Mouse (Mus musculus) small intestine, adult 2 months (tissue): ENCODE measurements around the gene Fam163a.

Experiments used
- CTCF ChIP-seq: fragments of 200-500 bp; IDR thresholded peaks from 2 replicates; pipeline ENCODE4 v1.5.1; 2012; ENCODE audit warnings: low read depth, mild to moderate bottlenecking, control low read depth, inconsistent platforms, low read length, moderate library complexity, mixed read lengths; ENCODE audit not compliant: insufficient replicate concordance, insufficient read length; ENCODE audit errors: extremely low read depth
- POLR2A ChIP-seq: fragments of 200-500 bp; IDR thresholded peaks from 2 replicates; pipeline ENCODE4 v1.6.1; 2012; ENCODE audit warnings: low read depth, mild to moderate bottlenecking, control low read depth, inconsistent platforms, low read length, moderate library complexity

DNA sequence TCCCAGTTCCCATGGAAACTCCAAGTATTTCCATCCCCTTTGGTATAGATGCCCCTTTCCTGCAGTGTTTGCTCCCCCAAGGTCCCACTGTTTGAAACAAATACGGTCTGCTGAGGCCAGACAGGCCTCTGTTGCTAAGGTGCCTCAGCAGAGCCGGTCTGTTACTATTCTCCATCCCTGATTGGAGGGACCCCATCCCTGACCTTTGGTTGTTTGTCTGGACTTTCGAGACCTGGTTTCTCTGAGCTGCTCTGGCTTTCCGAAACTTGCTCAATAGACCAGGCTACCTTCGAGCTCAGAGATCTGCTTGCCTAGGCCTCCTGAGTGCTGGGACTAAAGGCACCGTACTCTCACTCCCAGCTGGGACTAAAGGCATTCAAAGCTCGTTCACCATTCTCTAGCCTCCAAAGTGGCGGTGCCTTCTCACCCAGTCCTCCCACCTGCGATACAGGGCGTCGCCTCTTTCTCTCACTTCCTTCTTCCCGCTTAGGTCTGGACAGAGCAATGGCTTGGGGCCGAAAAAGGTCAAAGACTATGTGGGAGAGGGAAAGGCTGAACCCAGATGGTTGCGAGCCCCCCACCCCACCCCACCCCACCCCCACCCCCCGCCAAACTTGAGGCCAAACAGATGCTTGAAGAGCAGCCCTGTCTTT, 131.5 kb downstream of the Fam163a start:
- no peak for TF ChIP-seq CTCF
- TF ChIP-seq POLR2A, result no peak
